Mouse (Mus musculus) cerebellum, postnatal 36 days (tissue): Measurements from ENCODE around the gene Zfp64.
"Not testable (repeated sequence)": the region's sequence is repeated elsewhere in the genome, so short reads cannot be mapped to it uniquely, and the experiment has no call there.

ENCODE experiments used
- DNase-seq, 2 experiments: peaks; one replicate each; pipeline ENCODE4 v3.0.0; 2021 to 2022; ENCODE audit warnings: mixed read lengths in 2 of 2

The Zfp64 gene

DNA sequence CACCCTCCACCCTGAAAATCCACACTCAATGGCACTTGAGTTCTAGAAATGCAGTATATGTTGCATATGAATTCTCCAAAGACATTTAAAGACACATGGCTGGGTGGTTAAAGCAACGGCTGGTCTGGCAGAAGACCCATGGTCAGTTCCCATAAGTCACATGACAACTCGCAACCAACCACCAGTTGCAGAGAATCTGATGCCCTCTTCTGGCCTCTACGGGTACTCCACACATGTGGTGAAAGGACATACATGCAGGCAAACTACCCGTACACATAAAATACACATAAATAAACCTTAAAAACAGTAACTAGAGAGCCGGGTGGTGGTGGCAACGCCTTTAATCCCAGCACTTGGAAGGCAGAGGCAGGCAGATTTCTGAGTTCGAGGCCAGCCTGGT is 60.6 kb downstream of the Zfp64 start:
- DNase-seq: no peak

GRCm38 (mm10) chr2:168892057-168892456 is 63.3 kb downstream of the Zfp64 start:
- no peak for DNase-seq

GRCm38 (mm10) chr2:168884641-168885040 is 70.7 kb downstream of the Zfp64 start:
- DNase-seq: no peak

- no peak for DNase-seq
Observed at GRCm38 (mm10) chr2:168882997-168883396, 72.4 kb downstream of the Zfp64 start.

- DNase-seq: peak in 1 of 2 experiments; percentile 8
Observed at GRCm38 (mm10) chr2:168881927-168882326, 73.5 kb downstream of the Zfp64 start.

- DNase-seq: no peak
Observed at GRCm38 (mm10) chr2:168879573-168879972, 75.8 kb downstream of the Zfp64 start.

DNA sequence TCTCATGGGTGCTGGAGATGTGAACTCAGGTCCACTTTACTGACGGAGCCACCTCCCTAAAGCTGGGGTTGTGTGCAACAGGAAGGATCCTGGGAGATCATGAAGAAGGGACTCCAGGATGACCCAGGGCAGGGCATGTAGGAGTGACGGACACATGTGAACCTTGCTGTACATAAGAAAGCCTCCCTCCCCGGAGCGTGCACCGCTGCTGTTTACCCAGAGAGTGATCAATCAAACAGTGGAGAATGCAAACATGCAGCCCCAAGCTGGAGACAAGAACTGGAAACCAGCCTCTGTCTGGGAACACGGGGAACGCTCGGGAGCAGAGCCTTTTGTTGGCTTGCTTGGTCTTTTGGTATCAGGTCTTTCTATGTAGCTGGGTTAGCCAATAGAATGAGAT is 76.7 kb downstream of the Zfp64 start:
- no peak for DNase-seq

DNA sequence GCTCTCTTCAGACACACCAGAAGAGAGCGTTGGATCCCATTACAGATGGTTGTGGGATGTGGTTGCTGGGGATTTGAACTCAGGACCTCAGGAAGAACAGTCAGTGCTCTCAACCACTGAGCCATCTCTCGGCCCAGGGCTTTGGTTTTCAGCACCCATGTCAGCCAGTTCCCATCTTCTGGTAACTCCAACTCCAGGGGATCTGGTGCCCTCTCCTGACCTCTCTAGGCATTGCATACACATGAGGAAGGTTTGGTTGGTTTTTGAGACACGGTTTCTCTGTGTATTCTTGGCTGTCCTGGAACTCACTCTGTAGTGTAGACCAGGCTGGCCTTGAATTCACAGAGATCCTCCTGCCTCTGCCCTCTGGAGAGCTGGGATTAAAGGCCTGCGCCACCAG is 77.2 kb downstream of the Zfp64 start:
- DNase-seq: no peak

DNA sequence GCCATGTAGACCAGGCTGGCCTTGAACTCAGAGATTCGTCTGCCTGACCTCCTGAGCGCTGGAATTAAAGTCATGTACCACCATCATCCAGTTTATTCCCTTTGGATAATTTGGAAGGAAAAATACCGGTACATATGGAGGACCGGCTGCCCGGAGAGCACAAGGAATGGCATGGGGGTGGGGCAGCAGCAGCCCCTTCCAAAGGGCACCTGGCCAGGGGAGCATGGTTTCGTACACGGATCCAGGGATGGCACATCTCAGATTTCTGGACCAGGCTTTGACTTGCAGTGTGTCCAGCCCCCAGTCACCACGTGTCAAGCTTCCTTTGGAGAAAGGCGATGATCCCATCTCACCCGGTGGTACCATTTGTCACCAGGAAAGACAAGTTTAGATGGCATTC is 78.8 kb downstream of the Zfp64 start:
- no peak for DNase-seq

DNA sequence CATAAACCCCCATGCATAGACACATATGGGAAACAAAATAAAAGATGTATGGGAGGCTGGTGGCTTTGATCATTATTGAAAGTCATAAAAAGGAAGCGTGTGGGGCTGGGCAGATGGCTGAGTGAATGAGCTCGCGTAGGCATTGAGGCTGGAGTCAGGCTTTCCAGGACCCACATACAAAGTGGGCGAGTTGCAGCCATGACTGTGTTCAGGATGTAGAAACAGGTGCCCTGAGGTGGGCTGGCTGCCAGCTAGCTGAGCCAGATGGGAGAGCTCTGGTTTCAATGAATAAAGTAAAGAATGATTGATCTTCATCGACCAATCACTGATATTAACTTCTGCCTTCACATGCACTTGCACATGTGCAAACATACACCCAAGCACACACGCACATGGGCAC is 80.9 kb downstream of the Zfp64 start:
- no peak for DNase-seq

DNA sequence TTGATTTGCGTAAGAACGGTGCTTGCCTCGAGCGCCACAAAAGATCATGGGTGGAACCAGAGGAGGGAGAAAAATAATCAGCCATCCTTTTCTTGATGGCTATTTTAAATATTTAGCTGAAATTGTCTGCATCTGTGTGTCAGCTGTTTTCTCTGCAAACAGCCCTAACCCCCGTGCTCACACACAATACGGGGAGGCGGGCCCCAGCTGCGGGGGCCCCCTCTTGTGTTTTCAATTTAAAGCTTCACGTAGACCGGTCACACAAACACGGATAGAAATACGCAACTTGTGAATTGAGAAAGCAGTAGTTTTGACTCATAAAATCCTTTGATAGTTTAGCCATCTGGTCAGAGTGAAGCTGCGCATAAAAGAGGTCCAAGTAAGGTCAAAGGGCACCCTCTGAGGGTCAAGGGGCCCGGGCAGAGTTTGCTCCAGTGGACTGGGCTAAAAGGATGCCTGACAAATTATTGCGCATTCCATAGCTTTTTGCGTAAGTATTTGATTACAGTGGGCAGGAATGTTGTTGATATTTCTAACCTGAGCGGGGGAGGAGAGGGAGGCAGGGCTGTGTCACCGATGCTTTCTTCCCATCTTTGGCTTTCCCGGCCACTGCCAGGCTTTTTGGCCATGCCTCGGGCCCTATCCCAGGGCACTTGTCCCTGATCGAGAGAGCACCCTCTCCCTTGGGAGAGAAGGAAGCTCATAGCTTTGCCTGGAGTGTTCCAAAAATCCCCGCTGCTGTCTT is 83.4 kb downstream of the Zfp64 start:
- no peak for DNase-seq

- DNase-seq: peak in 1 of 2 experiments; percentile 9
Observed at GRCm38 (mm10) chr2:168870480-168870879, 84.9 kb downstream of the Zfp64 start.

GRCm38 (mm10) chr2:168866942-168867341 is 88.4 kb downstream of the Zfp64 start:
- DNase-seq: no peak

- no peak for DNase-seq
Observed at GRCm38 (mm10) chr2:168866436-168866835, 89.0 kb downstream of the Zfp64 start.

- no peak for DNase-seq
Observed at GRCm38 (mm10) chr2:168864905-168865304, 90.5 kb downstream of the Zfp64 start.

DNA sequence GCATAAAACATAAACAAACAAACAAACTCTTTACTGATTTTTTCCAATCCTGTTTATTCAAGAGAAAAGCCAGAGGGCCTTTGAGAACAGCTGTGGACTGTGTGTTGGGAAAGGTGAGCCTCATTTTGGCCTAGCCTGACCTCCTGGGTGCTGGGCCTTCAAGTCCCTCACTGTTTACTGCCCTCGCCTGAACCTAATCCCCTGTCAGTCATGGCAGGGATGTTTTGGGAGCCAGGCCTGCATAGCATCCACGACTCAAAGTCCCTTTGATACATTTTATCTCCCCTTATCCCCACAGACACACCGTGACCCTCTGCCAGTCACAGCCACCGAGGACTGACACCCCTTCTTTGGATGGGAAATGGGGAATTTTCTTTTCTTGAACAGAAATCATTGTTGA is 92.7 kb downstream of the Zfp64 start:
- DNase-seq: no peak

GRCm38 (mm10) chr2:168860922-168861740 is 94.3 kb downstream of the Zfp64 start:
- no peak for DNase-seq

- DNase-seq: no peak
Observed at GRCm38 (mm10) chr2:168860032-168860691, 95.2 kb downstream of the Zfp64 start.

DNA sequence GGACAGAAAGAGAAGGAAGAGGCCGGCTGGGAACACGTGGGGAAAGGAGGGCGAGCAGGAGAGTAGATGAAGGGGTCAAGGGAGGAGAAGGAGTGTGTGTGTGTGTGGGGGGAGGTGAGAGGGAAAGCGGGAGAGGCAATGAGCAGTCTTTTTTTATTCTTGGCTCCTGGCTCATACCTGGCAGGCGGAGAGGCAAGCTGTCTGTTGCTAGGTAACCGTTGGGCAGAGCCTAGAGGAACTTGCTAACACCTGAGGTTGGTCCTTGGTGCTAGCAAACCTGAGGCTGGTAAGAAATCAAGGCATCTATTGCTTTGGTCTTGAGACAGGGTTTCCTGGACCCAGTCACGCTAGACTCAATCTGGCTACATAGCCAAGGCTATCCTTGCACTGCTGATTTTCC is 98.7 kb downstream of the Zfp64 start:
- no peak for DNase-seq

DNA sequence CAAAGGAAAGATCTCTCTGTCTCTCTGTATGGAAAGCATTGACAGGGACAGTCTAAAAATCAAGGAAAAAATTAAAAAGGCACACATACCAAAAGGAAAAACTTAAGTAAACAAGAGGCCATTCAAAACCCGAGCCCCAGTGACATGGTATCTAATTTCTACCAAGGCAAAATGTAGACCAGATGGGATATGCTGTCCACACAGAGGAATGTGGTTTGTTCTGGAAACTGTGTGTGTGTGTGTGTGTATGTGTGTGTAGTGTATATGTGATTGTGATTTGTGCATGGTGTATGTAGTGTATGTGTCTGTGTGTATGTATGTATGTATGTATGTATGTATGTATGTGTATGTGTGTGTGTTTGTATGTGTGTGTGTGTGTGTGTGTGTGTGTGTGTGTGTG is 100.6 kb downstream of the Zfp64 start:
- no peak for DNase-seq

GRCm38 (mm10) chr2:168853869-168854268 is 101.5 kb downstream of the Zfp64 start:
- DNase-seq: not testable (repeated sequence)

GRCm38 (mm10) chr2:168851545-168851944 is 103.8 kb downstream of the Zfp64 start:
- DNase-seq: no peak

DNA sequence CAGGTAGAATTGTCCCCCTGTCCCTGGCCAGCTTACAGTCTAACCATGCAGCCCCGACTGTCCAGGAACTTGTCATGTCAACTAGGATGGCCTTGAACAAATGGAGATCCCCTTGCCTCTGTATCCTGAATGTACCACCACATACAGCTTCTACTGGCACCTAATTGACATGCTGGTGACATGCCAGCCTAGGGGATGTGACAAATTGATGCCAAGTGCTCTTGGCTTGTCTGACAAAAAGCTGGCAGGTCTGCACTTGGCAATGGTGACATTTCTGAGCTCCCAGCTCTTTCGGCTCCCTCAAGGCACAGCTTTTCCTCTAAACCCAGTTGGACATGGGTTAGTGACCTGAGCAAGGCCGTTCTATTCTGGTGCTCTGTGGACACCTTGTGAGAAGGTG is 106.8 kb downstream of the Zfp64 start:
- no peak for DNase-seq
